Mouse (Mus musculus) kidney, adult 2 months (tissue): Measurements from ENCODE around the gene Prps1l1. TPM values are rescaled to one million over a fixed set of nuclear protein-coding genes. Genes with fewer than 3 reads are reported as not detected.

ENCODE experiments used
- DNase-seq: peaks from one replicate; pipeline ENCODE4 v3.0.0; 2021
- H3K27ac ChIP-seq: fragments of 200-500 bp; 2 replicates; pipeline ENCODE4 v1.5.1; 2012; ENCODE audit warnings: low read depth, low read length, control low read depth, inconsistent platforms; ENCODE audit not compliant: insufficient read depth
- H3K27me3 ChIP-seq: fragments of 200-500 bp; replicated peaks from 2 replicates; pipeline ENCODE4 v1.6.1; 2012; ENCODE audit warnings: mild to moderate bottlenecking, moderate library complexity, low read length, inconsistent platforms; ENCODE audit not compliant: control insufficient read depth, insufficient read depth
- H3K36me3 ChIP-seq: fragments of 200-500 bp; 2 replicates; pipeline ENCODE4 v1.6.1; 2012; ENCODE audit warnings: mild to moderate bottlenecking, moderate library complexity, low read length, inconsistent platforms; ENCODE audit not compliant: control insufficient read depth, insufficient read depth
- H3K4me1 ChIP-seq: fragments of 200-500 bp; 2 replicates; pipeline ENCODE4 v1.6.1; 2011; ENCODE audit warnings: low read length; ENCODE audit not compliant: control insufficient read depth, insufficient read depth
- H3K4me3 ChIP-seq: fragments of 200-500 bp; 2 replicates; pipeline ENCODE4 v1.5.1; 2011; ENCODE audit warnings: mild to moderate bottlenecking, low read depth, low read length, control low read depth; ENCODE audit not compliant: insufficient read depth
- CTCF ChIP-seq: fragments of 200-500 bp; conservative IDR thresholded peaks from 2 replicates; pipeline ENCODE4 v1.5.1; 2011; ENCODE audit warnings: low read depth, mild to moderate bottlenecking, control low read depth, low read length, moderate library complexity, mixed read lengths; ENCODE audit not compliant: insufficient read depth, insufficient read length
- POLR2A ChIP-seq: fragments of 200-500 bp; IDR thresholded peaks from one replicate; pipeline ENCODE4 v1.6.1; 2011; ENCODE audit warnings: low read depth, low read length, control low read depth
- WGBS: fragments of 180-500 bp; shearing (Covaris S2); methylation state at CpG from one replicate; pipeline ENCODE4 v1.1.7; 2018; 5-methylcytosine and 5-hydroxymethylcytosine counted together
- polyA plus RNA-seq: library from polyadenylated mRNA; depleted of rRNA; stranded (reverse); fragments of >200 nt; gene quantifications from 2 replicates; pipeline ENCODE4 v1.2.3, GENCODE M21; 2012

Gene Prps1l1
- polyA plus RNA-seq, 1 experiment = not detected

DNA sequence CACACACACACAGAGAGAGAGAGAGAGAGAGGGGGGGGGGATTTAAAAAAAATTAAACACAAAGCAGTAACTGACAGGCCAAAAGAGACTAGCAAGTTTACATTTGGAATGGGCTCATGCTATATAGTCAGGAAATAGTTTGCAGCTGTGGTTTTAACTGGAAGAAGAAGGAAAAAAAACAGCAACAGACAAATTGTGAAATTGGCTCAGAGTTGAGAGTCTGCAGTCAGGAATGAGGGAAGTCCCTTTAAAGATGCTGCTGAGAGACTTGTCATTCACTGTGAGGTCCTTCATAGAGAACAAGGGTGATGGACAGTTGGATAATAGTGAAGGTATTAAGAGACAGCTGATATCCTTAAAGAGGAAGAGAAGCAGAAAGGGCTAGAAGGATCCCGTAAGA, 26.9 kb downstream of the Prps1l1 start:
- WGBS = 74% methylated on average over 1 of the region's 1 CpGs
- no peak overlapping the region for H3K4me3 ChIP-seq
- no peaks in the 10 kb centered on the region for H3K36me3 ChIP-seq
- TF ChIP-seq CTCF (no peak), POLR2A (no peak)
- H3K27me3 ChIP-seq = no peaks in the 10 kb centered on the region
- DNase-seq = no peak
- H3K27ac ChIP-seq = no peak overlapping the region
- no peaks in the 10 kb centered on the region for H3K4me1 ChIP-seq

GRCm38 (mm10) chr12:35013950-35014349, 29.4 kb downstream of the Prps1l1 start:
- TF ChIP-seq POLR2A (no peak), CTCF (no peak)
- Histone ChIP-seq H3K36me3 (no peaks in the 10 kb centered on the region), H3K4me1 (no peaks in the 10 kb centered on the region), H3K4me3 (no peak overlapping the region), H3K27ac (no peak overlapping the region), H3K27me3 (no peaks in the 10 kb centered on the region)
- no peak for DNase-seq
- 83% methylated on average over 2 of the region's 2 CpGs for WGBS

- WGBS = 61% methylated on average over 3 of the region's 3 CpGs
- Histone ChIP-seq H3K27ac (no peak overlapping the region), H3K27me3 (no peaks in the 10 kb centered on the region), H3K4me1 (no peaks in the 10 kb centered on the region), H3K36me3 (no peaks in the 10 kb centered on the region), H3K4me3 (no peak overlapping the region)
- no peak for DNase-seq
- TF ChIP-seq POLR2A (no peak), CTCF (peak; percentile 38)
Measured at GRCm38 (mm10) chr12:35016056-35016455, 31.5 kb downstream of the Prps1l1 start.

- TF ChIP-seq POLR2A (no peak), CTCF (no peak)
- Histone ChIP-seq H3K27ac (0 out of 2 replicates have a peak overlapping the region, but pooled peaks have one; percentile 16), H3K27me3 (no peaks in the 10 kb centered on the region), H3K36me3 (no peaks in the 10 kb centered on the region), H3K4me1 (no peaks in the 10 kb centered on the region), H3K4me3 (no peak overlapping the region)
- no peak for DNase-seq
- WGBS = 71% methylated on average over 9 of the region's 9 CpGs
Measured at GRCm38 (mm10) chr12:35016481-35017250, 32.1 kb downstream of the Prps1l1 start.

DNA sequence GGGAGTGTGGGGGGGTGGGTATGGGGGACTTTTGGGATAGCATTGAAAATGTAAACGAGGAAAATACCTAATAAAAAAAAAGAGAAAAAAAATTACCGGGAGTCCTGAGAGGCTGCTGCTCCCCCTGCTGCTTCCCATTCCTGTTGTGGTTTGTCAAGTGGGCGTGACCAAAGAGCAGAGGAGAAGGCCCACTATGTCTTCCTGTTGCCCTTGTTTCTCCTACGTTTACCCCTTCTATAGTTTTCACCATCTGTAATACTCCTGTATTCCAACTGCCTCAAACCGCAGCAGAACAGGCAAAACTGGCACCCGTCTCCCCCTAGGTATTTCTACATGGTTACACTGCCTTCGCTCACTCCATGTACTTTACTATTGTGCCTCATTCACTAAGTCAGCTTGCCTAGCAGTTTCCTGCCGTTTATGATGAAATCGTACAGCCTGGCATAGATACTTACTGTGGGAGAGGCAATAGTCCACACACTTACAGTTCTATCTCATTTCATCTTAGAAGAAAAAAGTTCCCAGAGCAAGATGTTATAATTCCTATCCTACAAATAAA, 34.2 kb downstream of the Prps1l1 start:
- H3K27me3 ChIP-seq = no peaks in the 10 kb centered on the region
- H3K4me3 ChIP-seq = no peak overlapping the region
- no peaks in the 10 kb centered on the region for H3K4me1 ChIP-seq
- H3K27ac ChIP-seq = no peak overlapping the region
- no peaks in the 10 kb centered on the region for H3K36me3 ChIP-seq
- WGBS = 81% methylated on average over 9 of the region's 9 CpGs
- TF ChIP-seq CTCF (no peak), POLR2A (no peak)
- no peak for DNase-seq

DNA sequence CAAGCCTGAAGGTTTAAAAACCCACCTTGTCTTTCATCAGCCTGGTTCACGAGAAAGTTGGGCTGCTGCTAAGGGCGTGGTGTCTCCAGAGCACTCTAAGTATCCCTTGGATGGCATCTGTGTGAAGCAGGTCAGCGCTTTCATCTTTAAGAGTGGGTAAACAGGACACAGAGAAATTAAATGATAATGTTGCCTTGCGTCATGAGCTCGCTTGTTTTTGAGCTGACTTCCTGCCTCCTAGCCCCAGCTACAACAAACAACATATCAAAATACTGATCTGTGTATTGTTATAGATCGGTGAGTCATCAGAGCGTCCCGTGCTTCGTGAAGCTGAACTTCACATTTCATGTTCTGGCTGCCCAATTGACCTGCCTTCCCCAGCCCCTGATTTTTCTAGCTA, 36.7 kb downstream of the Prps1l1 start:
- no peak overlapping the region for H3K4me3 ChIP-seq
- H3K27ac ChIP-seq = no peak overlapping the region
- H3K36me3 ChIP-seq = no peaks in the 10 kb centered on the region
- WGBS = 60% methylated on average over 9 of the region's 9 CpGs
- peak; percentile 16 for DNase-seq
- H3K27me3 ChIP-seq = no peaks in the 10 kb centered on the region
- no peaks in the 10 kb centered on the region for H3K4me1 ChIP-seq
- TF ChIP-seq POLR2A (no peak), CTCF (no peak)

GRCm38 (mm10) chr12:35022066-35022465, 37.5 kb downstream of the Prps1l1 start:
- WGBS = 52% methylated on average over 10 of the region's 10 CpGs
- H3K27ac ChIP-seq = no peak overlapping the region
- no peak overlapping the region for H3K4me3 ChIP-seq
- no peaks in the 10 kb centered on the region for H3K36me3 ChIP-seq
- DNase-seq = no peak
- TF ChIP-seq POLR2A (no peak), CTCF (no peak)
- H3K27me3 ChIP-seq = no peaks in the 10 kb centered on the region
- no peaks in the 10 kb centered on the region for H3K4me1 ChIP-seq
